Comparison of ENCODE assay signal across 10 mouse cellular contexts in genomic region chr4:136186739-136187472, GRCm38 (mm10). TPM values are rescaled to one million over a fixed set of nuclear protein-coding genes. Genes with fewer than 3 reads are reported as not detected.
DNase-seq lines count a peak whose midpoint lies in the region; ATAC-seq and TF ChIP-seq lines count a peak whose summit lies in the region.
"Had no signal": no experiment of that assay in that cellular context is flagged by ENCODE, and none has a peak within 500 bp of the region (broad histone marks: within the 10 kb centered on the region; RNA-seq: fewer than 3 reads in every experiment).

No protein-coding gene starts in this region.

- WGBS in kidney, adult 2 months: 52% methylated on average over 23 of the region's 23 CpGs
- WGBS in liver, embryonic 15.5 days (ENCODE audit: insufficient replicate concordance): 79% methylated on average over 23 of the region's 23 CpGs

- H3K27me3 ChIP-seq in kidney, adult 2 months (replicated peaks; ENCODE audit: control insufficient read depth, insufficient read depth, low read length): no peaks in the 10 kb centered on the region
- no peaks in the 10 kb centered on the region for H3K27me3 ChIP-seq in liver, embryonic 15.5 days
- H3K27me3 ChIP-seq: hindbrain, embryonic 13.5 days had no signal

- 0 out of 2 replicates have a peak overlapping the region, but pooled peaks have one; percentile 28 for H3K9ac ChIP-seq in liver, embryonic 15.5 days
- H3K9ac ChIP-seq: hindbrain, embryonic 13.5 days had no signal

- no peak overlapping the region for H3K27ac ChIP-seq in kidney, adult 2 months (ENCODE audit: insufficient read depth, low read depth, low read length)
- peak overlapping the region; percentile 95 for H3K27ac ChIP-seq in liver, embryonic 15.5 days (replicated peaks)
- H3K27ac ChIP-seq: hindbrain, embryonic 13.5 days had no signal

- no peaks in the 10 kb centered on the region; the same call in 1 of the 2 replicates for H3K4me1 ChIP-seq in kidney, adult 2 months (ENCODE audit: control insufficient read depth, insufficient read depth, low read length)
- H3K4me1 ChIP-seq in liver, embryonic 15.5 days (replicated peaks): peaks cover 96% of the 10 kb centered on the region
- H3K4me1 ChIP-seq: hindbrain, embryonic 13.5 days had no signal

- no peaks in the 10 kb centered on the region for H3K36me3 ChIP-seq in kidney, adult 2 months (ENCODE audit: control insufficient read depth, insufficient read depth, low read length)
- H3K36me3 ChIP-seq in liver, embryonic 15.5 days (replicated peaks): peaks cover 98% of the 10 kb centered on the region

- peak overlapping the region; percentile 40 for H3K4me2 ChIP-seq in liver, embryonic 15.5 days
- H3K4me2 ChIP-seq: hindbrain, embryonic 13.5 days had no signal

- intact Hi-C loops in gastrocnemius, postnatal 36 days (cut with DNase I): no loop called here

- H3K4me3 ChIP-seq in kidney, adult 2 months (ENCODE audit: insufficient read depth, low read depth, low read length): no peak overlapping the region
- no peak overlapping the region for H3K4me3 ChIP-seq in liver, embryonic 15.5 days (replicated peaks)
- H3K4me3 ChIP-seq: hindbrain, embryonic 13.5 days had no signal

- DNase-seq in kidney, adult 2 months: peak; percentile 70
- DNase-seq in gastrocnemius, postnatal 36 days: no peak
- no peak for DNase-seq in frontal cortex, postnatal 10 days (ENCODE audit: low spot score in 2 of 2)

- 0 out of 2 replicates have a peak, but pooled peaks have one; percentile 18 for ATAC-seq in granulocyte monocyte progenitor cell, adult 5-6 weeks (replicated peaks; ENCODE audit: poor library complexity, severe bottlenecking)
- no peak for ATAC-seq in liver, embryonic 15.5 days (ENCODE audit: insufficient read depth)
- peak; percentile 45 for ATAC-seq in megakaryocyte, adult 5-6 weeks (ENCODE audit: poor library complexity, severe bottlenecking)
- ATAC-seq in megakaryocyte-erythroid progenitor cell, adult 5-6 weeks (replicated peaks; ENCODE audit: low FRiP score, low TSS enrichment, poor library complexity, severe bottlenecking): no peak
- ATAC-seq: forebrain, embryonic 16.5 days had no signal

- no peaks in the 10 kb centered on the region for H3K9me3 ChIP-seq in liver, embryonic 15.5 days (replicated peaks)
- H3K9me3 ChIP-seq: hindbrain, embryonic 13.5 days had no signal

- no peak for TF ChIP-seq POLR2A in kidney, adult 2 months (IDR thresholded peaks at IDR 0.05; ENCODE audit: low read depth, low read length)

- no peak for TF ChIP-seq CTCF in kidney, adult 2 months (conservative IDR thresholded peaks at IDR 0.05; ENCODE audit: insufficient read depth, insufficient read length, low read depth, low read length)

RNA-seq across cellular contexts. Expression of gene E2f2, which starts 14.7 kb away (rescaled TPM):
- total RNA-seq in granulocyte monocyte progenitor cell, adult 5-6 weeks (2014; fragmentation: Nextera tagmentation): 2.9 and 9.4 TPM in 2 replicates
- 3.7 and 4.3 TPM in 2 replicates for total RNA-seq in granulocyte monocyte progenitor cell, adult 5-6 weeks (2017)
- 2.1 and 2.2 TPM in 2 replicates for polyA plus RNA-seq in kidney, adult 2 months (2012; rRNA removed)
- polyA plus RNA-seq in liver, embryonic 15.5 days (2015; fragmentation: Nextera tagmentation; extraction: Ambion mirVana): 85.3 and 95.6 TPM in 2 replicates
- 78.1 and 107 TPM in 2 replicates for total RNA-seq in megakaryocyte, adult 5-6 weeks (2015)
- 59.4 and 63.6 TPM in 2 replicates for total RNA-seq in megakaryocyte, adult 5-6 weeks (2017)
- total RNA-seq in gastrocnemius, postnatal 36 days (2021): 1 to 10 TPM; 1.3 to 1.9 TPM
- total RNA-seq in megakaryocyte-erythroid progenitor cell, adult 5-6 weeks (2014; fragmentation: Nextera tagmentation): 11.1 and 17.0 TPM in 2 replicates
- total RNA-seq in megakaryocyte-erythroid progenitor cell, adult 5-6 weeks (2017): 4.5 and 10.2 TPM in 2 replicates

RNA-seq across cellular contexts. Expression of gene Asap3, which starts 19.3 kb away (rescaled TPM):
- total RNA-seq in granulocyte monocyte progenitor cell, adult 5-6 weeks (2014; fragmentation: Nextera tagmentation): not detected in 2 replicates
- not detected in 2 replicates for total RNA-seq in granulocyte monocyte progenitor cell, adult 5-6 weeks (2017)
- 5.7 and 7.0 TPM in 2 replicates for polyA plus RNA-seq in kidney, adult 2 months (2012; rRNA removed)
- polyA plus RNA-seq in liver, embryonic 15.5 days (2015; fragmentation: Nextera tagmentation; extraction: Ambion mirVana): 2.5 and 3.0 TPM in 2 replicates
- not detected in 2 replicates for total RNA-seq in megakaryocyte, adult 5-6 weeks (2015)
- 0.04 TPM in 1 of 2 replicates, not detected in the other for total RNA-seq in megakaryocyte, adult 5-6 weeks (2017)
- total RNA-seq in gastrocnemius, postnatal 36 days (2021): 1 to 10 TPM; 1.8 to 2.1 TPM
- not detected in 2 replicates for total RNA-seq in megakaryocyte-erythroid progenitor cell, adult 5-6 weeks (2014; fragmentation: Nextera tagmentation)
- not detected in 2 replicates for total RNA-seq in megakaryocyte-erythroid progenitor cell, adult 5-6 weeks (2017)
- total RNA-seq: megakaryocyte progenitor cell, adult 5-6 weeks had no signal

RNA-seq across cellular contexts. Expression of gene Id3, which starts 43.6 kb away (rescaled TPM):
- not detected in 2 replicates for total RNA-seq in granulocyte monocyte progenitor cell, adult 5-6 weeks (2014; fragmentation: Nextera tagmentation)
- not detected in 2 replicates for total RNA-seq in granulocyte monocyte progenitor cell, adult 5-6 weeks (2017)
- polyA plus RNA-seq in kidney, adult 2 months (2012; rRNA removed): 259 and 289 TPM in 2 replicates
- polyA plus RNA-seq in liver, embryonic 15.5 days (2015; fragmentation: Nextera tagmentation; extraction: Ambion mirVana): 41.3 and 42.6 TPM in 2 replicates
- total RNA-seq in megakaryocyte, adult 5-6 weeks (2015): 1.9 and 2.0 TPM in 2 replicates
- total RNA-seq in megakaryocyte, adult 5-6 weeks (2017): 0.77 and 1.8 TPM in 2 replicates
- 10 to 100 TPM; 13.8 to 14.1 TPM for total RNA-seq in gastrocnemius, postnatal 36 days (2021)
- 1.5 and 7.8 TPM in 2 replicates for total RNA-seq in megakaryocyte-erythroid progenitor cell, adult 5-6 weeks (2014; fragmentation: Nextera tagmentation)
- 1.9 and 3.1 TPM in 2 replicates for total RNA-seq in megakaryocyte-erythroid progenitor cell, adult 5-6 weeks (2017)

Comparison
In these comparisons a context has a peak if more than half of its experiments do, and no peak if none do; other contexts are left out.
1. ATAC-seq: peak in granulocyte monocyte progenitor cell, adult 5-6 weeks (single experiment) and megakaryocyte, adult 5-6 weeks (single experiment); none in liver, embryonic 15.5 days (single experiment) and megakaryocyte-erythroid progenitor cell, adult 5-6 weeks (single experiment).